Mouse (Mus musculus) spleen, adult 2 months (tissue): Measurements from ENCODE around the gene Gm20738. TPM values are rescaled to one million over a fixed set of nuclear protein-coding genes. Genes with fewer than 3 reads are reported as not detected.
"Not testable (repeated sequence)": the region's sequence is repeated elsewhere in the genome, so short reads cannot be mapped to it uniquely, and the experiment has no call there.

ENCODE experiments used
- DNase-seq, 2 experiments: peaks; one replicate each; pipeline versions ENCODE4 v3.0.0 to v3.0.0-alpha.2; 2012 to 2021; ENCODE audit warnings: low spot score in 2 of 2, low read depth in 1 of 2
- H3K27ac ChIP-seq: fragments of 200-500 bp; 2 replicates; pipeline ENCODE4 v1.5.1; 2012; ENCODE audit warnings: low read length, inconsistent platforms; ENCODE audit not compliant: insufficient read depth
- H3K27me3 ChIP-seq: fragments of 200-500 bp; 2 replicates; pipeline ENCODE4 v1.6.1; 2012; ENCODE audit warnings: mild to moderate bottlenecking, moderate library complexity, low read length, inconsistent platforms; ENCODE audit not compliant: control insufficient read depth, insufficient read depth
- H3K36me3 ChIP-seq: fragments of 200-500 bp; 2 replicates; pipeline ENCODE4 v1.6.1; 2012; ENCODE audit warnings: mild to moderate bottlenecking, low read length, inconsistent platforms; ENCODE audit not compliant: control insufficient read depth, insufficient read depth
- H3K4me1 ChIP-seq: fragments of 200-500 bp; 2 replicates; pipeline ENCODE4 v1.6.1; 2011; ENCODE audit warnings: inconsistent platforms; ENCODE audit not compliant: control insufficient read depth, insufficient read depth, insufficient read length
- H3K4me3 ChIP-seq: fragments of 200-500 bp; 2 replicates; pipeline ENCODE4 v1.5.1; 2011; ENCODE audit warnings: mild to moderate bottlenecking, inconsistent platforms; ENCODE audit not compliant: insufficient read depth, insufficient read length; ENCODE audit errors: extremely low read depth
- WGBS: fragments of 180-500 bp; shearing (Covaris S2); methylation state at CpG from one replicate; pipeline ENCODE4 v1.1.7; 2018; 5-methylcytosine and 5-hydroxymethylcytosine counted together
- polyA plus RNA-seq: library from polyadenylated mRNA; depleted of rRNA; stranded (reverse); fragments of >200 nt; gene quantifications from 2 replicates; pipeline ENCODE4 v1.2.3, GENCODE M21; 2012; rRNA removed

Gene Gm20738
- not detected in 2 replicates for polyA plus RNA-seq

DNA sequence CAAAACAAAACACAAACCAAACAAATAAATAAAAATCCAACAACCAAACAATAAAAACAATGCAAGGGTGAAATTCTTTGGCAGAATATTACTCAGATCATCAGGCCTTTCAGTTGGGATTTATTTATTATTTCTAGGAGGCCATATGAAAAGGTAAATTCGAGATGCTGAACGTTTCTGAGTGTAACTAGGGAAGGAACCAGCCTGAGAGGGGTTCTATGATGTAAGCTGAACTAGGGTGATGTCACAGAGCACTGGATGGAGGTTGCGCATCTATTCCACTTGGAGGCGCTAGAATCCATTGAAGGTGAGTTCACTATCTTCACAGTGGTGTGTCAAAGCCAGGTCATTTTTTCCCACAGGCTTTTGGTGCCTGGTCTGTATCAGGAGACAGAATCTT, at the start of gene Gm20738:
TSS of gene Gm20738 (plus strand) at position 301 of the 400 bp plus-strand sequence.
- H3K4me1 ChIP-seq, H3K27me3 ChIP-seq, H3K4me3 ChIP-seq, H3K36me3 ChIP-seq, H3K27ac ChIP-seq, DNase-seq: not testable (repeated sequence)
- WGBS, result 60% methylated on average over 4 of the region's 4 CpGs
